Mouse (Mus musculus) cerebellum, adult 9-11 months (tissue): Measurements from ENCODE around the gene Cabp4.
"Not testable (repeated sequence)": the region's sequence is repeated elsewhere in the genome, so short reads cannot be mapped to it uniquely, and the experiment has no call there.

ENCODE experiments used
- DNase-seq: peaks from one replicate; pipeline ENCODE4 v3.0.0; 2022

Gene Cabp4

GRCm38 (mm10) chr19:4146366-4147021 is 2.7 kb upstream of the Cabp4 start:
- peak; percentile 42 for DNase-seq

GRCm38 (mm10) chr19:4145936-4146335 is 2.1 kb upstream of the Cabp4 start:
- no peak for DNase-seq

DNA sequence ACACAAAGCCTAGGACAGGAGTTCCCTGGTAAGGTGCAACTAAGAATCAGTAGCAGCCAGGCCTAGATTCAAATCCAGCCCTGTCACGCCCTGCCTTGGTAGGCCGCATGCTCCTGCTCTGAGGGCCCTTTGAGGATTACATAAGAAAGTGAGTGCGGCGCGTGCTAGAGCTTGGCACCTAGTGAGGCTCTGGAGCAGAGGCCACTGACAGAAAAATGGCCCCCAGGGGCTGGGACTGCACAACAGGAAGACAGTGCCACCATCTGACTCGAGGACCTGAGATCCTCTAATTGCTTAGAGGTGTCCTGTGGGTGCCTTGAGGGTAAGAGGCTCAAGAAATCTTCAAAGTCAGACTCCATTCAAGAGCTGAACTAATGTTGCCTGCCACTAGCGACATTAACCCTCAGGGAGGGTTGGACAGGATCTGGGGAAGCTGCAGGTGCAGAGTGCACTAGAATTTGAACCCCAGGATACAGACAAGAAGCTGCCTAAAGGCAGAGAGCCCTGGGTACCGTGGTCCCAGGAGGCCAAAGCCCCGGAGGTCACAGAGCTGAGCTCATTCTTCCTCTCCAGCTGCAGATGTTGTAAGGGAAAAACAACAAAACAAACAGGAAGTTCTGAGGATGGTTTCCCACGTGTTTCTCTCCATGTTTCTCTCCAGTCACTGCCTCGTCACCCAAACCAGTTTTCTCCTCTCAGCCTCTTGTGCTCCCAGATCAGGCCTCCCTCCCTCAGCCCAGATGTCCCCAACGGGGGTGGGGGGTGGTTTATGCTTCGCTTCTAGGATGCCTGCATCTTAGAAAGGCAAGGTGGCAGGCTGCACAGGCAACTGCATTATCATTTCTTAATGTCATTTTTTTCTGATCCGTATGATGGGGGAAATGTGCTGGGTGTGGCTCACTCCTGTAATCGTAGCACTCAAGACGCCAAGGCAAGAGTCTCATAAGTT is 991 bp upstream of the Cabp4 start:
- DNase-seq, result no peak

DNA sequence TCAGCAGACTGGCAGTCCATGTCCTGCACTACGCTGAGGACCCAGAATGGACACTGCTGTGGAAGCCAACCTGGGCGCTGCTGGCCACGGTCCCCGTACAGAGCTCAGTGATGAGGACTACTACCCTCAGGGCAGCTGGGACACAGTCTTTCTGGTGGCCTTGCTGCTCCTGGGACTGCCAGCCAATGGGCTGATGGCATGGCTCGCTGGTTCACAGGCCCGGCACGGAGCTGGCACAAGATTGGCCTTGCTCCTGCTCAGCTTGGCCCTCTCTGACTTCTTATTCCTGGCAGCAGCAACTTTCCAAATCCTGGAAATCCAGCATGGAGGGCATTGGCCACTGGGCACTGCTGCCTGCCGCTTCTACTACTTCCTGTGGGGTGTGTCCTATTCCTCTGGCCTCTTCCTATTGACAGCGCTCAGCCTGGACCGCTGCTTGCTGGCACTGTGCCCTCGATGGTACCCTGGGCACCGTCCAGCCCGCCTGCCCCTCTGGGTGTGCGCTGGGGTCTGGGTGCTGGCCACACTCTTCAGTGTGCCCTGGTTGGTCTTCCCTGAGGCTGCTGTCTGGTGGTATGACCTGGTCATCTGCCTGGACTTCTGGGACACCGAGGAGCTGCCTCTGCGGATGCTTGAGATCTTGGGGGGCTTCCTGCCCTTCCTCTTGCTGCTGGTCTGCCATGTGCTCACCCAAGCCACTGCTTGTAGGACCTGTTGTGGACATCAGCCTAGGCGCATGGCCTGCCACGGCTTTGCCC is 1.2 kb downstream of the Cabp4 start:
- peak; percentile 46 for DNase-seq

DNA sequence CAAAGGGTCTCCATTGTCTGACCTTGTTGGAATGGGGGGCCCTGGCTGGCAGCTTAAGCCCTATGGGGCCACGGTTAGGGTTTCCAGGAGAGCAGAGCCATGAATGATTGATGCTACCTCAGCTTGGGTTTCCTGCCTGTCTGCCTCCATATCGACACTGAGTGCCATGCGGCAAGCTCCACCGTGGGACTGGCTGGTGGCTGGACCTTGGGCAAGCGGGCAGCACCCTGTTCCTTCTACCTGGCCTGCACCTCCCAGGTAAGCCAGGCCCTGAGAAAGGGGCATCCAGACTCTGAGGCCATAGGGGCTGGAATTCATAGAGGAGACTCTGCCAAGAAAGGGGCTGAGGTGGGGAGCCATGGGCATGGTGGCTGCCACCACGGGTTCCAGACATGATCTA is 3.7 kb downstream of the Cabp4 start:
- DNase-seq, result no peak

DNA sequence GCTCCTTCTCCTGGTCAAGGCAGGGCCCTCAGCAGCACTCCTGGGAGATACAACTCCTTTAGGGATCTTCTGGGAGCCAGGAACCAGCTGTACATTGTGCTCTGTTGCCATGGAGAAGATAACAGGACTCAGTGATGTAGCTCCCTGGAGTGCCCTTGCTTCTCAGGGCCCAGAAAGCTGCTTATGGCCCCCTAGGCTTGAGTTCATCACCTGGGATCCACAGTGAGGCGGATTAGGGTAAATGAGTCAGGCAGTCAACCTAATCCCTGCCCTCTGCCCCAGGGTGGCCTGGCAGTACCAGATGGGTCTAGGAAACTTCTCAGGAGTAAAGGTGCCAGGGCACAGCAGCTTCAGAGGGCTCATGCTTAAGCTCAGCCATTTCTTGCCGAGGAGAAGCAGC is 4.4 kb downstream of the Cabp4 start, which contains the start of gene Gpr152:
Gpr152 (plus strand) TSS at position 342 of the 400 bp plus-strand sequence.
- no peak for DNase-seq

DNA sequence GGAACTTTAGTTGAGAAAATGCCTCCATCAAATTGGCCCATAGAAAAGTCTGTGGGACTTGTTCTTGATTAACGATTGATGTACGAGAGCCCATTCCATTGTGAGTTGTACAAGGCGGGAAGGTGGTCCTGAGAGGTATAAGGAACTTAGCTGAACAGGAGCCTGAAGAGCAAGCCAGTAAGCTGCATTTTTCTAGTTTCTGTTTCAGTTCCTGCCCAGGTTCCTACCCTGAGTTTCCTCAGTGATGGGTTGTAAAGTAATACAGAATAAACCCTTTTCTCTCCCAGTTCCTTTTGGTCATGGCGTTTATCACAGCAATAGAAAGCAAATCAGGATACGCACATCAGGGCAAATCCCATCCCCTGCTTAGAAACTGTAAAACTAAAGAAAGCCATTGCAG is 5.9 kb downstream of the Cabp4 start:
- no peak for DNase-seq

DNA sequence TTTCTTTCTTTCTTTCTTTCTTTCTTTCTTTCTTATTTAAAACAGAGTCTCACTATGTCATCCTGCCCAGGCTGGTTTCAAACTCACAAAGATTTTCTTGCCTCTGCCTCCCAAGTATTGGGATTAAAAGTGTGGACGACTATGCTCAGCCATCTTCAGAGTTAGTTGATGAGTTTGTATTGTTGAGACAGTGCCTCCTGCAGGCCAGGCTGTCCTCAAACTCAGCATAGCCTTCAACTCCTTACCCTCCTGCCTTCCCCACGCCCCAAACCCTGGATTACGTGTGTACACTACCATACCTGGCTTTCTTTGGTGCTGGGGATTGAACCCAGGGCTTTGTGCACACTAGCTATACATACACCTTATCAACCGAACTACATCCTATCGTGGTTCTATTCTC is 7.4 kb downstream of the Cabp4 start:
- no peak for DNase-seq

- DNase-seq, result not testable (repeated sequence)
Observed at GRCm38 (mm10) chr19:4135963-4136345, 7.9 kb downstream of the Cabp4 start.

DNA sequence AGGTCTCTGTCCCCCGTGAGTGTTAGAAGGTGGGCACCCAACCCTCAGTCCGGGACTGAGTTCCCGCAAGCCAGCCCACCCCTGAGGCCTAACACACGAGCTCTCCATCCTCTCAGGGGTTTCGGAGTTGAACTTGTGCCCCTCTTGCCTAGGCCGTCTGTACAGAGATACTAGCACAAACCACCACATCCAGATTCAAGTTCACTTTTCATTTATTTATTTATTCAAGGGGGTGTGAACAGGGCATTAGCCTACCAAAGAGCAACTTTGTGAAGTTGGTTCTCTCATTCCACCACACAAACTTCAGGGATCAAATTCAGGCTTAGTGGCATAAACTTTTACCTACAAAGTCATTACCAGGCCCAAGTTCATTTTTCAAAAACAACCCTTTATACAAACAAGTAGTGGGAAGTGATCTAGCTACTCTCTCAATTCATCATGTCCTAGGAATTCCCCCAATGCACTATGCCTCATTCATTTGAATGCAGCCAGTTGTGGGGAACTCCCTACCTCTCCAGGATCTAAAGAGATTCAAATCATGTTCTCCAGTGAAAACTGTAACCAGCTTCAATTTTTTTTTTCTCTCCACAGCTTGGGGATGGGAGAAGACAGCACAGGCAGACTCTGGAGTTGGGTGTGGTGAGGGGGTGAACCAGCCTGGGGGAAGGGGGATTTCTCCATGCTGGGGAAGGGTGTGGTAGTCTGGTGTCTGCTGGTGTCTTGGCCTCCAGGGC is 8.4 kb downstream of the Cabp4 start:
- not testable (repeated sequence) for DNase-seq

DNA sequence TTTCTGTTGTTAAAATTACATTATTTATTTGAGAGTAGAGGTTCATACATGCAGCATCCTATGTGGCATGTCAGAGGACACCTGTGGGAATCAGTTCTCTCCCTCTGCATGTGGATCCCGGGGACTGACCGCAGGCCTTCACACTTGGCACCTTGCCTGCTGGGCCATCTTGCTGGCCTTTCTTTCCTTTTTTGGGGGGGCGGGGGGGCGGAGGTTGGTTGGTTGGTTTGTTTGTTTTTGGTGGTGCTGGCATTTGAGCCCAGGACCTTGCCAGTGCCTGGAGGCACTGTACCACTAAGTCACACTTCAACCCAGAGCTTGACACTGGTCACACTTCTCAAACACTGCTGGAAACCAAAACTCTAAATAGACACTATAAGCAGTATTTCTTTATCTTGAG is 9.5 kb downstream of the Cabp4 start:
- no peak for DNase-seq

GRCm38 (mm10) chr19:4131768-4132167 is 12.1 kb downstream of the Cabp4 start:
- no peak for DNase-seq

GRCm38 (mm10) chr19:4131075-4131474 is 12.8 kb downstream of the Cabp4 start:
- no peak for DNase-seq

DNA sequence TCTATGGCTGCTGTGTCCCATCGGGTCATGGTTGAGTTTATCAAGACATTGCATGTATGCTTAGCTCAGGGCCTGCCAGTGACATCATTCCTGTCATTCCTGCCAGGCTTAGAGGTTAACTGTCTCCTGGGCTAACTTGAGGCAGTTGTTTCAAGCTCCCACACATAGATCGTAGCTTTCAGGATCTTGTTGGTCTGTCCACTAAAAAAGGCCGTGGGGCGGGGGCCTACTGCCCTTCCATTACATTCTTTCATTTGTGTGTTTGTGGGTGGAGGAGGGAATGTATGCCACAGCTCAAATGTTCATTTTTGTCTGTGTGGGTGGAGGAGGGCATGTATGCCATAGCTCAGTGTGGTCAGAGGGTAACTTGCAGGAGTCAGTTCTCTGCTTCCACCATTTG is 13.7 kb downstream of the Cabp4 start:
- DNase-seq, result no peak

- DNase-seq, result no peak
Observed at GRCm38 (mm10) chr19:4129462-4129861, 14.4 kb downstream of the Cabp4 start.

DNA sequence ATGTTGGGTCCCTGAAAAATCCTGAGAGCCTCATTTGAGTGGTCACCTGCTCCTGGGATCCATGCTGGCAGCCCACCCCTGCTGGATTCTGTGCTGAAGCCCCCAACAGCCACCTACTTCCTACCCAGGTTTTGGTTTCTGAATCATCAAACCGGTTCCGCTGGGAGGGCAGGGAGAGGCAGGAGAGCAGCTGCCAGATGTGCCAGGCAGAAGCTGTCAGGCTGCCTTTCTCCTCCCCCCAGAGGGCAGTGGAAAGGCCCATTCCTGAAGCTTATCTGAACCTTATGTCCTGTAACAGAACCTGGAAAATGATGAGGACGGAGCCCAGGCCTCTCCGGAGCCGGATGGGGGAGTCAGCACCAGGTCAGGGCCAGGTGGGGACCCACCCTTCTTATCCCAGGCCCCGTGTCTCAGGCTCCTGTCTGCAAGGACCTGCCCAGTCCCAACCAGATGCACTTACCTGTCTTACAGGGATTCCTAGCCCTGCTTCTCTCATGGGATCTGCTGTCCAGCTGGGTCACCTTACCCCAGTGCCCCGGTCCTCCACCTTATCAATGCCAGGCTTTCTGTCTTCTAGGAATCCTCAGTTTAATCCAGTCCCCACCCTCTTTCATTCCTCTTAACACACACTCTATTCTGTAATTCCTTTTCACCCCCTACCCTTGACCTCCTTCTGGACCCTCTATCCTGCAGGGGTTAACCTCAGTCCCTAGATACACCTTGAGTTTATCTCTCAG is 16.9 kb downstream of the Cabp4 start:
- peak; percentile 69 for DNase-seq

GRCm38 (mm10) chr19:4125741-4126696 is 17.8 kb downstream of the Cabp4 start, which contains the start of gene Aip:
TSS of gene Aip (minus strand) at chr19:4125858.
- peak; percentile 99 for DNase-seq

DNA sequence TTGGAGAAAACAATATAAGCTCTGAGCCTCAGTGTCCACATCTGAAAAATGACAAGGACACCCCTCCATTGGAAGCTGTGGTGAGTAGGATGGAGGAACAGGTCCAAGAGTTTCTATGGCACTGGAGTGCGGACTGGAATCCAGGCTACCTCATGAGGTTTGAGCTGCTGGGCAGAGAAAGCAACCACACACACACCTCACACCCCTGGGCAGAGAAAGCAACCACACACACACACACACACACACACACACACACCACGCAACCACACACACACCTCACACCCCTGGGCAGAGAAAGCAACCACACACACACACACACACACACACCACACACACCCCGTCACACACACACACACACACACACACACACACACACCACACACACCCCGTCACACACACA is 18.6 kb downstream of the Cabp4 start:
- peak; percentile 68 for DNase-seq

DNA sequence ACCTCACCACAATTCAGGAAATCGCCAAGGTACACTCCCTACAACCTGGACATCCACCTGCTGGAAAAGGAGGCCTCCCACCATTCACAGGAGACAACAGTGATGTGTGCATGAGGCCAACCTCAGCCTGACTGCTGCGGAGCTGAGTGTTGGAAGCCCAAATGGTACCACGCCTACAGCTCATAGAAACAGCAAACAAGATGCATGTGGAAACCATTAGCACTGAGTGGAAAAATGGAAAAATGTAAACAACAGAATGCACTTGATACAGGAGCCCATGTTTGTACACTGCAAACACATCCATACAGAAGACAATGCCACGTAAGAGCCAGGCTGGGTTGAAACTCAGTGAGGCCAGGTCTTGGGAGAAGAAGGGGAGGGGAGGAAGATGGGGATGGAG is 19.4 kb downstream of the Cabp4 start:
- DNase-seq, result peak; percentile 57
